Mouse (Mus musculus) erythroid progenitor cell, adult 5-6 weeks (primary cell): ENCODE data around the gene Trpm5. TPM values are rescaled to one million over a fixed set of nuclear protein-coding genes. Genes with fewer than 3 reads are reported as not detected.

Experiments used
- ATAC-seq: replicated peaks from 2 replicates; pipeline ENCODE4 v1.8.0; 2016; ENCODE audit warnings: moderate number of reproducible peaks, mild to moderate bottlenecking, moderate TSS enrichment, inconsistent platforms; ENCODE audit not compliant: poor library complexity, low FRiP score, severe bottlenecking
- total RNA-seq, 2 experiments: library from RNA; stranded (forward) in 1 of 2; stranded (reverse) in 1 of 2; fragments of 150-400 nt in 1 of 2; fragments of 186-747, 209-891 nt in 1 of 2; gene quantifications; 2 replicates each; pipeline versions ENCODE4 v1.2.3 to v1.2.4; 2015 to 2017; ENCODE audit warnings: low replicate concordance in 2 of 2

Gene Trpm5
- total RNA-seq, 2 experiments from 2014 or later = not detected

GRCm38 (mm10) chr7:143044049-143044825 lies 50.2 kb downstream of the Trpm5 start:
- ATAC-seq = no peak

GRCm38 (mm10) chr7:143042897-143043300 lies 51.5 kb downstream of the Trpm5 start:
- no peak for ATAC-seq

DNA sequence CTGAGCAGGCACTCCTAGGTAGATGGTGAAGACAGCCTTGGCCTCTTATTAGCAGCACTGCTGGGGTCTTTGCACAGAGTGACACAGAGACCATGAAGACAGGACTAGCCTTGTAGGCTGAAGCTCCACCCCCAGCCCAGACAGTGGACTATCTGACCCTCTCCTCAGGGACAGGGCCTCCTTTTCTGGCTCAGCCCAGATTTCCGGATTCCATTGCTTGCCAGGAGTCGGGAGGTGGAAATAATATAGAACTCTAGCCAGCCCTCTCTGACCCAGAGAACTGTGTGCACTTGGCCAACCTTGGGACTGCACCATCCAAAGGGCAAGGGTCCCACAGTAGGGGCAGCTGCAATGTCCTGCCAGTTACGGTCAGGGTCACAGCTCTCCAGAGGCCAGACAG lies 52.4 kb downstream of the Trpm5 start:
- no peak for ATAC-seq

- ATAC-seq = no peak
Observed at GRCm38 (mm10) chr7:143041138-143041822, 53.2 kb downstream of the Trpm5 start.

GRCm38 (mm10) chr7:143040561-143040960 lies 53.9 kb downstream of the Trpm5 start:
- ATAC-seq = no peak

DNA sequence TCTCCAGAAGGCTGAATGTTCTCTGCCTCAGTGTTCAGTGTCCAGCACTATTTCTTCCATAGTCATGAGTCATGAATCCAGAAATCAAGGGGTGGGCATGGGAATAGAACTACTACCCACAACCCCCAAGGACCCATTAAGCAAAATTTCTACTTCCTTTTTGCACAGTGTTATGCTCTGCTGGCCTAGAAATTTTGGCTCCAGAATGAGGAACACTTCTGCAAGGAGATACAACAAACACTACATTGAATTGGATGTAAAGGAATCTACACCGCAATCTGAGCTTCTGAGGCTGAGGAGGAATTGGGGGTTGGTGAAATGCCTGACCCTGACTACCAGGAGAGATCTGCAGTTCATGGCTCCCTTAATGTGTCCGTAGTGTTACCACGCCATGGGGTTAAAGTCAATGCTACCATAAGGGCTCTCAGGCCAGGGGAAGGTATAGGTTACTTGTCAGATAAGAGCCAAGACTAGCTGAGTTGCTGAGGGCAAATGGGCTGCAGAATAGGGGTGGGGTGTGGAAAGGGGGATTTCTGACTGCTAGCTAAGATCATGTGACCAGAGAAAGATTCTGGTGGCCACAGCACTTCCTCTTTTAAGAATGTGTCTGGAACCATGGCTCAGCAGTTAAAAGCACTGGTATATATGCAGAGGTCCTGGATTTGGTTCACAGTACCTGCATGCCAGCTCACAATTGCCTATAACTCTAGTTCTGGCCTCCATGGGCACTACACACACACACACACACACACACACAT lies 56.1 kb downstream of the Trpm5 start:
- no peak for ATAC-seq

- ATAC-seq = no peak
Observed at GRCm38 (mm10) chr7:143037306-143037705, 57.1 kb downstream of the Trpm5 start.

GRCm38 (mm10) chr7:143036787-143037186 lies 57.7 kb downstream of the Trpm5 start:
- ATAC-seq = no peak

GRCm38 (mm10) chr7:143034519-143035450 lies 59.7 kb downstream of the Trpm5 start:
- ATAC-seq = no peak

GRCm38 (mm10) chr7:143034112-143034511 lies 60.3 kb downstream of the Trpm5 start:
- no peak for ATAC-seq

- ATAC-seq = no peak
Observed at GRCm38 (mm10) chr7:143033581-143033980, 60.9 kb downstream of the Trpm5 start.

- ATAC-seq = no peak
Observed at GRCm38 (mm10) chr7:143031816-143032215, 62.6 kb downstream of the Trpm5 start.

GRCm38 (mm10) chr7:143027196-143027595 lies 67.2 kb downstream of the Trpm5 start:
- no peak for ATAC-seq

DNA sequence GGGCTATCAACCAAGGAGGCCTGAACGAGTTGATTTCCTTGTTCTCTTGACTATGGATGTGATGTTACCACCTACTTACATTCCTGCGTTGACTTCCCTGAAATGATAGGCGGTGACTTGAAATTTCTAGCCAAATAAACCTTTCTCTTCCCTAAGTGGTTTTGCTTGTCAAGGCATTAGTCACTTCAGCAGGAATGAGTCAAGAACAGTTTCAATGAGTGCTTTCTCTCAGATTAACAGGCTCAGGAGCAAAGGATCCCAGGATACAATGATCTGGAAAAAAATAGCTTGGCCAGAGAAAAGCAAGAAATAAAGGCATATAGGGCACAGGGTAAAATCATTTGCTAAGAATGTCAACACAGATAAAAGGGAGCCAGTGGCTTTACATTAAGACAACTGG lies 68.9 kb downstream of the Trpm5 start:
- ATAC-seq = no peak

GRCm38 (mm10) chr7:143024293-143024692 lies 70.1 kb downstream of the Trpm5 start:
- no peak for ATAC-seq

GRCm38 (mm10) chr7:143023499-143023898 lies 70.9 kb downstream of the Trpm5 start:
- no peak for ATAC-seq

DNA sequence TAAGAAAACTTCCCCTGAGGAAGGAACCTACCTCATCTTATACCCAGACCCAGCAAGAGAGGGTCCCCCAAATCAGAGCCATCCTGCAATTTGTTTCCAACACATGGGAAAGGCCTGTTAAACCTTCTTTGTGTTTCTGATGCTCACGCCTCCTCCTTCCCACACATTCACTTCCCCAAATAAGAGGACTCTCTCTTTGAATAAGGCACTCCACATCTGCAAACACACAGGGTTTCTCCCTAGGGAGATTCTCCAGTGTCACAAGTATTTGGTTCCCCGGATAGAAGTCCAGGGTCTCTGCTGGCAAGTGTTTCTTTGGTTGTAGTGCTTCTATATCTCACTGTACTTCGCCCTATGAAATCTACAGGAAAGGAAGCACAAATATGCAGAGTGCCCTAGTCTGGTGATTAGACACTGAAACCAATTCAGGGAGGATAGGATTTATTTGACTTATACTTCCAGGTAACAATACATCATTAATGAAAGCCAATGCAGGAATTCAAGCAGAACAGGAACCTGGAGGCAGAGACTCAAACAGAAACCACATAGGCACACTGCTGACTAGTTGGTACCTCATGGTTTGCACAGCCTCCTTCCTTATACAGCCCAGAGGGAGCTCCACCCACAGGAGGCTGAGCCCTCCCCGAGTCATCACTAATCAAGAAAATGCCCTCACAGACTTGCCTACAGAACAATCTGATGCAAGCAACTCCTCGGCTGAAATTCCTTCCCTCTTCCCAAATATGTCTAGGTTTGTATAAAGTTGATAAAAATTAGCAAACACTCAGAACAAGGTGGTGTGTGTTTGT lies 72.9 kb downstream of the Trpm5 start:
- no peak for ATAC-seq

DNA sequence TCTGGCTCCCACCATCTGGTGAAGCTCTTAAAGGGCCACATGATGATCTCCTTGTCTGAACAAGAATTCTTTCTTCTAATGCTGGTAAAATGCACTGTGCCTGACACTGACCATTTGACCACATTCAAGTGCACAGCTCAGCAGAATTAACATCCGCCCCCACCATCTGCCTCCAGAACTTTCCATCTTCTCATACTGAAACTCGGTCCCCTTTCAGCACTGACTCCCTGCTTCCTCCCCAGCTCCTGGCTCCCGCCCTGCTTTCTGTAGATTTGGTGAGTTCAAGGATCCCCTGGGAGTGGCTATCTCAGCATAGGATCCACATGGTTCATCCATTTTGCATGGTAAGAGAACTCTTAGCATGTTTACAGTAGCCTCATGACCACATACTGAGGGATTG lies 73.7 kb downstream of the Trpm5 start:
- no peak for ATAC-seq

DNA sequence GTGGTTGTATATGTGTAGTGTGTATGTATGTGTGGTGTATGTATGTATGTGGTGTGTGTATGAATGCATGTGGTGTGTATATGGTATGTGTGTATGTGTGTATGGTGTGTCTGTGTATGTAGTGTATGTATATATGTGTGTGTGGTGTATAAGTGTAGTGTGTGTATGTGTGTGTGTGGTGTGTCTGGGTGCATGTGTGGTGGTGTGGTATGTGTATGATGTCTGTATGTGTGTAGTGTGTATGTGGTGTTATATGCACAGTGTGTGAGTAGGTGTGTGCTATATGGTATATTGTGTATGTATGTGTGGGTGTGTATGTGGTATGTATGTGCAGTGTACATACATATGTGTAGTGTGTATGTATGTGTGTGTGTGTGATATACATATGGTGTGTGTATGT lies 74.4 kb downstream of the Trpm5 start:
- no peak for ATAC-seq
